Mouse (Mus musculus): Measurements from ENCODE around the gene Arap1. TPM values are rescaled to one million over a fixed set of nuclear protein-coding genes. Genes with fewer than 3 reads are reported as not detected.

The Arap1 gene
- polyA plus RNA-seq, 1 experiment from 2014 or later = 29.2 TPM

DNA sequence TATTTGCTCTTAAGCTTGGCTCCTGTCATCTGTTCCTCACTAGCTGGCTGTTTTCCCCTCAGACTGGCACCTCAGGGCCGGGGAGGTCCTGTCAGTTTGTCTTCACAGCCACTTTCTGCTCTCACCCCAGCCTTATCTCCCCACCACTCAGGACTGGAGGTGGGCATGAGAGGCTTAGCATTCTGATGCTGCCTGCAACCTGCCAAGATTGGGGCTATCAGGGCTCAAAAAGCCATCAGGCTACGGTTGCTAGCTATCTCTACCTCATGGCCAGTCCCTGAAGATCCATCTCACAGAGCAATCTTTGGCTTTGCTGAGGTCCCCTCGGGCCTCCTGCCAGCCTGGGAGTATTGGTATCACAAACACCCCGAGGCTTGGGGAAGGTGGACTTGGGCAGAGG, 29.0 kb upstream of the Arap1 start:
- peak overlapping the region; percentile 29; the same call in 1 of the 2 replicates for H3K4me2 ChIP-seq (ENCODE audit: low read length)
- no peaks in the 10 kb centered on the region for H3K27me3 ChIP-seq (ENCODE audit: control insufficient read depth, insufficient read depth, low read length)
- H3K4me1 ChIP-seq (ENCODE audit: control insufficient read depth in 2 of 2, insufficient read depth in 2 of 2, low read length in 2 of 2) = peaks cover 21 to 28% of the 10 kb centered on the region in 2 experiments
- no peak overlapping the region for H3K4me3 ChIP-seq (ENCODE audit: control insufficient read depth in 1 of 2, insufficient read depth in 1 of 2, low read depth in 1 of 2, low read length in 2 of 2)
- no peak for ATAC-seq (ENCODE audit: insufficient number of reproducible peaks, insufficient read depth, low FRiP score, low read depth)
- no peak overlapping the region for H3K9ac ChIP-seq (ENCODE audit: low read length)
- no peaks in the 10 kb centered on the region for H3K36me3 ChIP-seq (ENCODE audit: control insufficient read depth, insufficient read depth, low read length)
- H3K9me3 ChIP-seq (ENCODE audit: control insufficient read depth, low read length) = no peaks in the 10 kb centered on the region
- H3K27ac ChIP-seq (replicated peaks in 1 of 2; ENCODE audit: control insufficient read depth in 1 of 2, insufficient read depth in 1 of 2, low read depth in 2 of 2, low read length in 2 of 2) = peak overlapping the region in 1 of 2 experiments; percentile 47; a peak in 1 of 4 replicates
- 20% methylated on average over 4 of the region's 4 CpGs for WGBS

DNA sequence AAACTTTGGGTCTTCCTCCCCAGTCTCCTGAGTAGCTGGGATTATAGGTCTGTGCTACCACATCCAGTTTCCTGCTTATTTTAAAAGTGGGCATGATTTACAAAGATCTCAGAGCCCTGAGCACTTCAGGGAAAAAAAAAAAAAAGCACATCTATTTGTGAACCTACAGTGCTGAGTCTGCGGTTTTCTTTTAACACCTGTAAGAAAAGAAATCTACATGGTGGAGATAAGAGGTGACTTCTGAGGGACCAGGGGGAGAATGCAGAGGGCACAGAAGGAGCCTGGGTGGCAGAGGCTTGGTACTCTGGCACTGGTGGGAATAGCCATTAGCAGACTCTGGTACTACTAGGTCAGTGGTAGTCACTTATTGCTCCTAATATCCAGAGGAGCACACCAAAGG, 28.1 kb upstream of the Arap1 start:
- no peak overlapping the region for H3K4me2 ChIP-seq (ENCODE audit: low read length)
- ATAC-seq (ENCODE audit: insufficient number of reproducible peaks, insufficient read depth, low FRiP score, low read depth) = no peak
- peaks cover 14 to 20% of the 10 kb centered on the region in 2 experiments for H3K4me1 ChIP-seq (ENCODE audit: control insufficient read depth in 2 of 2, insufficient read depth in 2 of 2, low read length in 2 of 2)
- no peaks in the 10 kb centered on the region for H3K36me3 ChIP-seq (ENCODE audit: control insufficient read depth, insufficient read depth, low read length)
- no peaks in the 10 kb centered on the region for H3K9me3 ChIP-seq (ENCODE audit: control insufficient read depth, low read length)
- no peaks in the 10 kb centered on the region for H3K27me3 ChIP-seq (ENCODE audit: control insufficient read depth, insufficient read depth, low read length)
- H3K27ac ChIP-seq (replicated peaks in 1 of 2; ENCODE audit: control insufficient read depth in 1 of 2, insufficient read depth in 1 of 2, low read depth in 2 of 2, low read length in 2 of 2) = no peak overlapping the region
- WGBS = 79% methylated on average over 1 of the region's 1 CpGs
- H3K4me3 ChIP-seq (ENCODE audit: control insufficient read depth in 1 of 2, insufficient read depth in 1 of 2, low read depth in 1 of 2, low read length in 2 of 2) = no peak overlapping the region
- H3K9ac ChIP-seq (ENCODE audit: low read length) = no peak overlapping the region

DNA sequence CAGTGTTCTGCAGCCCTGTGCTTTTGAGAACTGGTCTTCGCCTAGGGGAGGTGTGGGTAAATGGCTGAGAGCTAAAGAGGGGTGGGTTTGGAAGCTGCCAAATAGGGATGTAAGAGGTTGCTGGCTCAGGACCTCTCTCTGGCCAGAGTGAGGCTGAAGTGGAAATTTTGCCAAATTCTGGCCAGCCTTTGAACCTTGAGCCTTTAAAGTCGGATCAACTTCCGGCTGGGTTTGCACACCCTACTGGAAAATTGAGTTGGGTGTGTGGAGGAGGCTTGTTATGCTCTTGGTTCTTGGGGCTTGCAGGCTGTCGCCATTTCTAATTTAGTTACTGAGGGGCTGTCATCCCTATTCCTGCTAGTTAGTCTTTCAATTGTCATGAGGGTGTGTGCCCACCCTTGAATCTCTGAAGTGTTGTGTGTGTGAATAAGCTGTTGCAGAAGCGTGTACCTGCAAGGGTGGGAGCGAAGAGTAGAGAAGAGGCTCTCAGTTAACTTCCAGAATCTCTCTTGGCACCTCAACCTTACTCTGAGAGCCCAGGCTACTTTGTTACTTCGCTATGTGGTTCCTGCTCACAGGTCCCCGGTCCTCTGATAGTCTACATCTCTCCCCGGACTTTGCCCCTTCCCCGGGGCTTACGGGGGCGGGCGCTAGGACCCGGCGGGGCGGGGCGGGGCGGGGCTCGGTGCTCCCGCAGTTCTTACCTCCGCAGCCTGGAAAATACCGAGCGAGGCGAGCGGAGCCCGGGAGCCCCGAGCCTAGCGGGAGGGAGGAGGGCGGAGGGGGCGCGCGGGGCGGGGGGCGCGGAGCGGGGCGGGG, 27.3 kb upstream of the Arap1 start:
- peak overlapping the region; percentile 83 for H3K9ac ChIP-seq (ENCODE audit: low read length)
- H3K27ac ChIP-seq (replicated peaks in 1 of 2; ENCODE audit: control insufficient read depth in 1 of 2, insufficient read depth in 1 of 2, low read depth in 2 of 2, low read length in 2 of 2) = no peak overlapping the region
- H3K36me3 ChIP-seq (ENCODE audit: control insufficient read depth, insufficient read depth, low read length) = no peaks in the 10 kb centered on the region
- H3K27me3 ChIP-seq (ENCODE audit: control insufficient read depth, insufficient read depth, low read length) = no peaks in the 10 kb centered on the region
- H3K9me3 ChIP-seq (ENCODE audit: control insufficient read depth, low read length) = no peaks in the 10 kb centered on the region
- WGBS = 4% methylated on average over 28 of the region's 37 CpGs
- ATAC-seq (ENCODE audit: insufficient number of reproducible peaks, insufficient read depth, low FRiP score, low read depth) = peak; percentile 31; the same call in 1 of the 2 replicates
- peak overlapping the region; percentile 57 to 82 for H3K4me3 ChIP-seq (ENCODE audit: control insufficient read depth in 1 of 2, insufficient read depth in 1 of 2, low read depth in 1 of 2, low read length in 2 of 2)
- peaks cover 14 to 15% of the 10 kb centered on the region in 2 experiments for H3K4me1 ChIP-seq (ENCODE audit: control insufficient read depth in 2 of 2, insufficient read depth in 2 of 2, low read length in 2 of 2)
- peak overlapping the region; percentile 99 for H3K4me2 ChIP-seq (ENCODE audit: low read length)

DNA sequence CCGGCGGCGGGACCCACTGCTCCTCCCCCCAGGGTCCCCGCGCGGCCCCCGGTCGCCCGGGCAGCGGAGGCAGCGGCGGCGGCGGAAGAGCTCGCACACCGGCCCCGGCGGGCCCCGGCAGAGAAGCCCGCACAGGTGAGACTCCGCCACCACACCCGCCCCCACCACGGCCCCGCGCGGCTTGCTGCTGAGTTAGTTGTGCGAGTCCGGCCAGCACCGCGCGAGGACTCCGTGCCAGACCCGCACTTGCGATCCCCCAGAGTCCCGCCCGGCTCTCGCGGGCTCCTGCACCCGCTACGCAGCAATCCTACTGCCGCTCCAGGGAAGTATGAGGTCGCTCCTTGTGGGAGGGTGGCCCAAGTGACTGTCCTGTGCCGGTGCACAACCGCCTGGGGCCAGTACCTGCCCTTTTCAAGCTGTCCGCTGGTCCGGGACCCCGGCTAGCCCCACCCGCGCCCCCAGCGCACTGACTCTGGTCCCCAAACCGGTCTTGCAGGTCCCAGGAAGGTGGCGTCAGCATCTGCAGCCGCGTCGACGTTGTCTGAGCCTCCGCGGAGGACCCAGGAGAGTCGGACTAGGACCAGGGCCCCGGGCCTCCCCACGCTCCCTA, 26.5 kb upstream of the Arap1 start:
- Histone ChIP-seq H3K36me3 (ENCODE audit: control insufficient read depth, insufficient read depth, low read length) (no peaks in the 10 kb centered on the region), H3K27ac (replicated peaks in 1 of 2; ENCODE audit: control insufficient read depth in 1 of 2, insufficient read depth in 1 of 2, low read depth in 2 of 2, low read length in 2 of 2) (no peak overlapping the region), H3K4me1 (ENCODE audit: control insufficient read depth in 2 of 2, insufficient read depth in 2 of 2, low read length in 2 of 2) (peaks cover 14 to 15% of the 10 kb centered on the region in 2 experiments), H3K9ac (ENCODE audit: low read length) (peak overlapping the region; percentile 83), H3K27me3 (ENCODE audit: control insufficient read depth, insufficient read depth, low read length) (no peaks in the 10 kb centered on the region), H3K4me3 (ENCODE audit: control insufficient read depth in 1 of 2, insufficient read depth in 1 of 2, low read depth in 1 of 2, low read length in 2 of 2) (peak overlapping the region; percentile 57 to 82), H3K4me2 (ENCODE audit: low read length) (peak overlapping the region; percentile 99), H3K9me3 (ENCODE audit: control insufficient read depth, low read length) (no peaks in the 10 kb centered on the region)
- WGBS = 2% methylated on average over 51 of the region's 61 CpGs
- ATAC-seq (ENCODE audit: insufficient number of reproducible peaks, insufficient read depth, low FRiP score, low read depth) = peak; percentile 41; the same call in 1 of the 2 replicates

DNA sequence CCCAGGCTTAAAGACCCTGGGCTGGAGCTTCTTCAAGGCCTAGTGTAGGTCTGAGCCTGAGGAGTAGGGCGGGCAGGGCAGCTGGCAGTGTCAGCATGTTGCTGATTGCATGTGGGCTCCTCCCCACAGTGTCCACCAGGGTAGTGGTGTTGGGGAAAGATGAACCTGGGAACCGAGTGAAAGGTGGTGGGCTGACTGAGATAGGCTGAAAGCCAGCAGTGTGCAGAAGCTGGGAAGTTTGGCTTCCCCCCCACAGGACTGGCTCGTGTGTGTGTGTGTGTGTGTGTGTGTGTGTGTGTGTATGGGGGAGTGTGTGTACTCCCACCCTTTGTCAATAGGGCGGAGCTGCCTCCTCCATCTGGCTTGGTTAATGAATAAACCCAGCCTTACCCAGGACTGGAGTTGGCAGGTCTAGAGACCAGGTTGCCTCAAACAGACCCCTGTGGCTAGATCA, 24.7 kb upstream of the Arap1 start:
- no peaks in the 10 kb centered on the region for H3K9me3 ChIP-seq (ENCODE audit: control insufficient read depth, low read length)
- no peaks in the 10 kb centered on the region for H3K36me3 ChIP-seq (ENCODE audit: control insufficient read depth, insufficient read depth, low read length)
- peaks cover 14 to 15% of the 10 kb centered on the region in 2 experiments for H3K4me1 ChIP-seq (ENCODE audit: control insufficient read depth in 2 of 2, insufficient read depth in 2 of 2, low read length in 2 of 2)
- no peaks in the 10 kb centered on the region; the same call in 1 of the 2 replicates for H3K27me3 ChIP-seq (ENCODE audit: control insufficient read depth, insufficient read depth, low read length)
- peak overlapping the region; percentile 99; the same call in 1 of the 2 replicates for H3K4me2 ChIP-seq (ENCODE audit: low read length)
- H3K4me3 ChIP-seq (ENCODE audit: control insufficient read depth in 1 of 2, insufficient read depth in 1 of 2, low read depth in 1 of 2, low read length in 2 of 2) = no peak overlapping the region; a peak in 1 of 4 replicates
- no peak for ATAC-seq (ENCODE audit: insufficient number of reproducible peaks, insufficient read depth, low FRiP score, low read depth)
- H3K27ac ChIP-seq (replicated peaks in 1 of 2; ENCODE audit: control insufficient read depth in 1 of 2, insufficient read depth in 1 of 2, low read depth in 2 of 2, low read length in 2 of 2) = no peak overlapping the region
- no peak overlapping the region for H3K9ac ChIP-seq (ENCODE audit: low read length)
- WGBS = 66% methylated on average over 4 of the region's 4 CpGs

DNA sequence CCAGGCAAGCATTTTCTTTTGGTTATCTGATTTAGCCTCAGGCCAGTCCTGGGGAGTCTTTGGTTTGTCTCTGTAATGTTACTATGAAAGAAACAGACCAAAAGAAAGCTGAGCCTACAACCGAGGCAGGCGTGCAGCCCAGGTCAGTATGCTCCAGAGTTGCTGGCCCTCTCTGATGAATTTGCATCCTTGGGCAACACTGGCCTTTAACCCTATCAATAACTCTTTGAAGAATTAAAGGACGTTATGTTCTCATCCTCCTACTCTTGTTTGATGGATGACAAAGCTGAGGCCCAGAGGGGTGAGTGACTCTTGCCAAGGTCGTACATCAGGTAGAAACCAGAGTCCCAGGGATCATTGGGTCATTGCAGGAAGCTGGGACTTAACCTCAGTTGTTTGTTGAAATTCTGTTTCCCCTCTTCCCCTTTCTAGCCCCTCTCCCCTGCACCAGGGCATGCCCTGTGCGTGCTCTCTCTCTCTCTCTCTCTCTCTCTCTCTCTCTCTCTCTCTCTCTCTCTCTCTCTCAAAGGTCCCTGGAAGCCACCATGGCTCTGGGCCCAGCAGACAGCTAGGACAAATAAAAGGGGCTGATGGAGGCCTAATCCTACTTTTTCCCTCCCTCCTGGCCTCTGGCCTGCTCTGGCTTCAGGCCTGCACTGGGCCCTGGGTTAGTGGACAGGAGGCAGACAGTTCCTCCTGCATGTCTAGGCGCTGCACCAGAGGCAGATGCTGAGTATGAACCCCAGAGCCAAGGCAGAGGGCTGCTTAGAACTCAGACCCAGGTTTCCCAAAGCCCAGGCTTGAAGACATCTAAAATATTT, 23.5 kb upstream of the Arap1 start:
- ATAC-seq (ENCODE audit: insufficient number of reproducible peaks, insufficient read depth, low FRiP score, low read depth) = no peak
- Histone ChIP-seq H3K4me1 (ENCODE audit: control insufficient read depth in 2 of 2, insufficient read depth in 2 of 2, low read length in 2 of 2) (peaks cover 16 to 19% of the 10 kb centered on the region in 2 experiments), H3K27ac (replicated peaks in 1 of 2; ENCODE audit: control insufficient read depth in 1 of 2, insufficient read depth in 1 of 2, low read depth in 2 of 2, low read length in 2 of 2) (no peak overlapping the region), H3K36me3 (ENCODE audit: control insufficient read depth, insufficient read depth, low read length) (no peaks in the 10 kb centered on the region), H3K9me3 (ENCODE audit: control insufficient read depth, low read length) (no peaks in the 10 kb centered on the region), H3K9ac (ENCODE audit: low read length) (no peak overlapping the region), H3K4me2 (ENCODE audit: low read length) (no peak overlapping the region), H3K4me3 (ENCODE audit: control insufficient read depth in 1 of 2, insufficient read depth in 1 of 2, low read depth in 1 of 2, low read length in 2 of 2) (no peak overlapping the region), H3K27me3 (ENCODE audit: control insufficient read depth, insufficient read depth, low read length) (no peaks in the 10 kb centered on the region; the same call in 1 of the 2 replicates)
- 72% methylated on average over 6 of the region's 6 CpGs for WGBS

DNA sequence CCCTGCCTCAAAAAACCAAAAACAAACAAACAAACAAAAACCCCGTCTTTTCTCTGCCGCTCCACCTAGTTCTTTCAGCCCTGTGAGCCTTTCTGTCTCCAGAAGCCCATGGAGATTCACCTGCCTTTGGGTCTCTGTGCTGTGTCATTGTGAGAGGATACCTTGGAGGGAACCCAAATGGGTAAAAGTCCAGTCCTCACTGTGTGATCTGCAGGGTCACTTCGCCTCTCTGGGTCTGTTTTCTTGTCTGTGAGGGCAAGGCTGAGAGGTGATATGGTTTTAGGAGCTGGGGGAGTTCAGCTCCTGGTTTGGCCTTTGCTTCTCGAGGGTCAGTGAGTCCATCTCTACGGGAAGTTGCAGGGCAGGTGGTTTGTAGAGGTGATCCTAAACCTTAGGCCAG, 21.9 kb upstream of the Arap1 start:
- no peaks in the 10 kb centered on the region; the same call in 1 of the 2 replicates for H3K27me3 ChIP-seq (ENCODE audit: control insufficient read depth, insufficient read depth, low read length)

More for the DNA sequence above, 21.9 kb upstream of the Arap1 start:
- Histone ChIP-seq H3K4me1 (ENCODE audit: control insufficient read depth in 2 of 2, insufficient read depth in 2 of 2, low read length in 2 of 2) (peaks cover 20% of the 10 kb centered on the region in 2 experiments), H3K4me3 (ENCODE audit: control insufficient read depth in 1 of 2, insufficient read depth in 1 of 2, low read depth in 1 of 2, low read length in 2 of 2) (no peak overlapping the region), H3K27ac (replicated peaks in 1 of 2; ENCODE audit: control insufficient read depth in 1 of 2, insufficient read depth in 1 of 2, low read depth in 2 of 2, low read length in 2 of 2) (no peak overlapping the region), H3K36me3 (ENCODE audit: control insufficient read depth, insufficient read depth, low read length) (no peaks in the 10 kb centered on the region), H3K9me3 (ENCODE audit: control insufficient read depth, low read length) (no peaks in the 10 kb centered on the region), H3K4me2 (ENCODE audit: low read length) (no peak overlapping the region), H3K9ac (ENCODE audit: low read length) (no peak overlapping the region)
- no peak for ATAC-seq (ENCODE audit: insufficient number of reproducible peaks, insufficient read depth, low FRiP score, low read depth)
- 85% methylated on average over 5 of the region's 5 CpGs for WGBS

Measured in heart, embryonic 14.5 days (tissue).